Mouse (Mus musculus): Measurements from ENCODE around the gene Adrm1. TPM values are rescaled to one million over a fixed set of nuclear protein-coding genes. Genes with fewer than 3 reads are reported as not detected.

Adrm1 gene
- polyA plus RNA-seq, 1 experiment from 2014 or later = 207 TPM

DNA sequence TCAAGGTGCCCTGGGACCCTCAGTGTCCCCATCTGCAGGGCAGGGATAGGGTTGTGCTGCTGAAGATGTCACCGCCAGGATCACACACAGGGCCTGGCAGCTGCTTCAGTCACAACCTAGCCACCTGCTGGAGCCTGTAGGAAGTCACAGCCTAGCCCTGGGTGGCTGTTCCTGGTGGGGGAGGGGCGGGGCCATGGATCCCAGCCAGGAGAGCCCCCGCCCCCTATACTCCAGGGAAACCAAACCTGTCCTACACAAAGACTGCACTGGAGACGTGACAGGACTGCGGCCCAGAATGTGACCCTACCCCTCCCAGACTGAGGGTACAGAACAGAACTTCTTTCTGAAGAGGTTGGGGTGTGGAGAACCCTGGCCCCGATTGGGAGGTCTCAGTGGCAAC, 51.0 kb downstream of the Adrm1 start:
- Histone ChIP-seq H3K4me1 (peaks cover 92% of the 10 kb centered on the region), H3K9ac (no peak overlapping the region), H3K36me3 (no peaks in the 10 kb centered on the region), H3K4me3 (replicated peaks) (no peak overlapping the region), H3K27ac (0 out of 2 replicates have a peak overlapping the region, but pooled peaks have one; percentile 45), H3K9me3 (replicated peaks) (no peaks in the 10 kb centered on the region), H3K27me3 (peaks cover 33% of the 10 kb centered on the region), H3K4me2 (peak overlapping the region; percentile 97)
- peak; percentile 33 for ATAC-seq (replicated peaks; ENCODE audit: low FRiP score)
- WGBS = 16% methylated on average over 6 of the region's 6 CpGs

DNA sequence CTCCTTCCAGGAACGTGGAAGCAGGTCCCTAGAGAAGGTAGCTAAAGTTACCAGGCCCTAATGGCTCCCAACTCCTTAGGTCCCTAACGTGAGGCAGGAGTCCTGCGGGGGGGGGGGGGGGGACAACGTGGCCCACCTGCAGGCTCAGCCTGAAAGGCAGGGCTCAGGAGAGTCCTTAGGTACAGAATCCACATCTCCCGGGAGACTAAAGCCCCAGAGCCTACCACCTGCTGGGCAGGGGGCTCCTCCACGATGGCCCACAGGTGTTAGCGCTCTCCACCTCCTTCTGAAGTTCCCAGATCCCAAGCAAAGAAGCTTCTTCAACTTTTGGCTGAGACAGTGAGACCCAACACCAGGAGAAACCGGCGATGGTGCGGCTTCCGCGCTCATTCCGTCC, 53.4 kb downstream of the Adrm1 start:
- peak overlapping the region; percentile 77 for H3K4me3 ChIP-seq (replicated peaks)
- H3K36me3 ChIP-seq = no peaks in the 10 kb centered on the region
- 3% methylated on average over 13 of the region's 13 CpGs for WGBS
- peak overlapping the region; percentile 97 for H3K4me2 ChIP-seq
- peak overlapping the region; percentile 77 for H3K9ac ChIP-seq
- peaks cover 90% of the 10 kb centered on the region for H3K4me1 ChIP-seq
- H3K27me3 ChIP-seq = peaks cover 33% of the 10 kb centered on the region
- peak overlapping the region; percentile 88 for H3K27ac ChIP-seq
- ATAC-seq (replicated peaks; ENCODE audit: low FRiP score) = no peak
- H3K9me3 ChIP-seq (replicated peaks) = no peaks in the 10 kb centered on the region

- H3K9ac ChIP-seq = peak overlapping the region; percentile 77
- under 1% methylated on average over 54 of the region's 55 CpGs for WGBS
- no peaks in the 10 kb centered on the region for H3K9me3 ChIP-seq (replicated peaks)
- peaks cover 33% of the 10 kb centered on the region for H3K27me3 ChIP-seq
- ATAC-seq (replicated peaks; ENCODE audit: low FRiP score) = peak; percentile 27
- H3K36me3 ChIP-seq = no peaks in the 10 kb centered on the region
- peak overlapping the region; percentile 88 for H3K27ac ChIP-seq
- peak overlapping the region; percentile 97 for H3K4me2 ChIP-seq
- H3K4me1 ChIP-seq = peaks cover 84% of the 10 kb centered on the region
- peak overlapping the region; percentile 77 for H3K4me3 ChIP-seq (replicated peaks)
Measured at GRCm38 (mm10) chr2:180225044-180225761, 53.9 kb downstream of the Adrm1 start.

Small RNA genes within 50 kb of the gene (microRNA-seq; reads per million reads assigned to microRNA genes)
- gene Mir7005 = not detected

Other genes starting within 250 kb of the Adrm1 start
- 3.5 and 3.9 TPM in 2 replicates for gene Taf4, start 194.8 kb upstream of the Adrm1 start, polyA plus RNA-seq (2015; fragmentation: Nextera tagmentation; extraction: Ambion mirVana)
- gene Lsm14b, start 146.5 kb upstream of the Adrm1 start, polyA plus RNA-seq (2015; fragmentation: Nextera tagmentation; extraction: Ambion mirVana) = 9.5 and 10.1 TPM in 2 replicates
- gene Psma7, start 129.1 kb upstream of the Adrm1 start, polyA plus RNA-seq (2015; fragmentation: Nextera tagmentation; extraction: Ambion mirVana) = 615 and 646 TPM in 2 replicates
- gene Ss18l1, start 129.0 kb upstream of the Adrm1 start, polyA plus RNA-seq (2015; fragmentation: Nextera tagmentation; extraction: Ambion mirVana) = 6.3 and 6.4 TPM in 2 replicates
- gene Mtg2, start 100.9 kb upstream of the Adrm1 start, polyA plus RNA-seq (2015; fragmentation: Nextera tagmentation; extraction: Ambion mirVana) = 26.4 TPM in 2 replicates
- not detected in 2 replicates for gene Hrh3, start 67.0 kb upstream of the Adrm1 start, polyA plus RNA-seq (2015; fragmentation: Nextera tagmentation; extraction: Ambion mirVana)
- gene Osbpl2, start 52.2 kb upstream of the Adrm1 start, polyA plus RNA-seq (2015; fragmentation: Nextera tagmentation; extraction: Ambion mirVana) = 30.3 and 32.1 TPM in 2 replicates
- gene Lama5, start 54.4 kb downstream of the Adrm1 start, polyA plus RNA-seq (2015; fragmentation: Nextera tagmentation; extraction: Ambion mirVana) = 40.6 and 46.7 TPM in 2 replicates
- gene Rps21, start 85.9 kb downstream of the Adrm1 start, polyA plus RNA-seq (2015; fragmentation: Nextera tagmentation; extraction: Ambion mirVana) = 637 and 713 TPM in 2 replicates
- 11.8 and 12.3 TPM in 2 replicates for gene Cables2, start 102.0 kb downstream of the Adrm1 start, polyA plus RNA-seq (2015; fragmentation: Nextera tagmentation; extraction: Ambion mirVana)
- gene Rbbp8nl, start 118.4 kb downstream of the Adrm1 start, polyA plus RNA-seq (2015; fragmentation: Nextera tagmentation; extraction: Ambion mirVana) = 0.84 and 0.87 TPM in 2 replicates
- 3.0 and 4.7 TPM in 2 replicates for gene Gata5, start 163.2 kb downstream of the Adrm1 start, polyA plus RNA-seq (2015; fragmentation: Nextera tagmentation; extraction: Ambion mirVana)